Mouse (Mus musculus) C2C12 (cell line): Measurements from ENCODE around the gene Aagab.

Experiments used
- CTCF ChIP-seq: IDR thresholded peaks from one replicate; pipeline ENCODE4 v1.5.1; 2011; ENCODE audit not compliant: control insufficient read depth, insufficient read depth, insufficient read length
- MAX ChIP-seq: IDR thresholded peaks from one replicate; pipeline ENCODE4 v1.6.1; 2011; ENCODE audit warnings: mild to moderate bottlenecking, control low read depth
- MYOD1 ChIP-seq: IDR thresholded peaks from one replicate; pipeline ENCODE4 v1.6.1; 2011; ENCODE audit warnings: low read depth; ENCODE audit not compliant: control insufficient read depth, insufficient read length
- MYOG ChIP-seq: IDR thresholded peaks from one replicate; pipeline ENCODE4 v1.6.1; 2011; ENCODE audit not compliant: control insufficient read depth, insufficient read length; ENCODE audit errors: extremely low read depth
- USF1 ChIP-seq: IDR thresholded peaks from one replicate; pipeline ENCODE4 v1.6.1; 2011; ENCODE audit warnings: low read depth, mild to moderate bottlenecking, control low read depth, moderate library complexity

GRCm38 (mm10) chr9:63561931-63562330 lies 40.5 kb upstream of the Aagab start:
- TF ChIP-seq CTCF (no peak), MYOD1 (no peak), MAX (no peak), MYOG (no peak), USF1 (no peak)
